Mouse (Mus musculus) hindbrain, postnatal 0 days (tissue): ENCODE data around the gene Bcam. TPM values are rescaled to one million over a fixed set of nuclear protein-coding genes. Genes with fewer than 3 reads are reported as not detected.

Experiments
- ATAC-seq: fragments of 200-750 bp; cut with Nextera tagmentation; 2 replicates; pipeline ENCODE4 v1.8.0; 2017; ENCODE audit warnings: mild to moderate bottlenecking, moderate TSS enrichment, moderate library complexity
- DNase-seq: peaks from one replicate; pipeline ENCODE4 v3.0.0-alpha.2; 2015; ENCODE audit warnings: low spot score
- H3K27ac ChIP-seq: fragments of 300-500 bp; sonication (generic); 2 replicates; pipeline ENCODE4 v1.5.1; 2014; ENCODE audit warnings: mild to moderate bottlenecking
- H3K27me3 ChIP-seq: fragments of 300-500 bp; sonication (generic); 2 replicates; pipeline ENCODE4 v1.6.1; 2014; ENCODE audit warnings: low read length, mixed read lengths; ENCODE audit not compliant: insufficient read depth
- H3K36me3 ChIP-seq: fragments of 300-500 bp; sonication (generic); 2 replicates; pipeline ENCODE4 v1.6.1; 2014; ENCODE audit warnings: low read length, mixed read lengths; ENCODE audit not compliant: insufficient read depth
- H3K4me1 ChIP-seq: fragments of 300-500 bp; sonication (generic); 2 replicates; pipeline ENCODE4 v1.6.1; 2014; ENCODE audit warnings: antibody characterized with exemption, low read length, mixed read lengths; ENCODE audit not compliant: insufficient read depth
- H3K4me2 ChIP-seq: fragments of 300-500 bp; sonication (generic); 2 replicates; pipeline ENCODE4 v1.6.1; 2014; ENCODE audit warnings: low read depth, mild to moderate bottlenecking, low read length, moderate library complexity, mixed read lengths
- H3K4me3 ChIP-seq: fragments of 300-500 bp; sonication (generic); 2 replicates; pipeline ENCODE4 v1.5.1; 2014; ENCODE audit warnings: low read length
- H3K9ac ChIP-seq: fragments of 300-500 bp; sonication (generic); replicated peaks from 2 replicates; pipeline ENCODE4 v1.6.1; 2014; ENCODE audit warnings: mild to moderate bottlenecking, low read length, moderate library complexity, mixed read lengths
- H3K9me3 ChIP-seq: fragments of 300-500 bp; sonication (generic); 2 replicates; pipeline ENCODE4 v1.6.1; 2016; ENCODE audit warnings: low read length, mixed read lengths
- CTCF ChIP-seq: IDR thresholded peaks from 2 replicates; pipeline ENCODE4 v1.5.1; 2016; ENCODE audit warnings: antibody characterized with exemption, control low read depth, low read depth
- WGBS: fragments of 180-500 bp; shearing (Covaris S2); extraction: QIAGEN DNeasy Blood & Tissue Kit; methylation state at CpG from one replicate; pipeline ENCODE4 v1.1.7; 2014; 5-methylcytosine and 5-hydroxymethylcytosine counted together
- polyA plus RNA-seq: library from polyadenylated mRNA; unstranded; fragments of >200 nt; fragmentation: Nextera tagmentation; extraction: Ambion mirVana; gene quantifications from 2 replicates; pipeline ENCODE4 v1.2.1, GENCODE M21; 2015
- total RNA-seq: library from RNA; depleted of rRNA; stranded (reverse); fragments of >200 nt; gene quantifications from 2 replicates; pipeline ENCODE4 v1.2.3, GENCODE M21; 2014

Bcam gene
- total and polyA plus RNA-seq, 2 experiments from 2014 or later, result 29.0 to 50.7 TPM

- ATAC-seq, result no peak
- peaks cover 23% of the 10 kb centered on the region for H3K27me3 ChIP-seq
Measured at GRCm38 (mm10) chr7:19813579-19814122, 42.8 kb upstream of the Bcam start.

GRCm38 (mm10) chr7:19813161-19813560, 42.3 kb upstream of the Bcam start:
- H3K9ac ChIP-seq, result no peak overlapping the region
- 88% methylated on average over 4 of the region's 4 CpGs for WGBS
- H3K4me2 ChIP-seq, result no peak overlapping the region
- peaks cover 25% of the 10 kb centered on the region for H3K27me3 ChIP-seq
- H3K27ac ChIP-seq, result no peak overlapping the region
- H3K4me3 ChIP-seq, result no peak overlapping the region
- DNase-seq (no peak), ATAC-seq (no peak)
- no peaks in the 10 kb centered on the region for H3K36me3 ChIP-seq
- no peaks in the 10 kb centered on the region for H3K9me3 ChIP-seq
- no peaks in the 10 kb centered on the region; the same call in 1 of the 2 replicates for H3K4me1 ChIP-seq
- no peak for TF ChIP-seq CTCF

More at GRCm38 (mm10) chr7:19813579-19814122, 42.8 kb upstream of the Bcam start:
- no peaks in the 10 kb centered on the region for H3K36me3 ChIP-seq
- 88% methylated on average over 6 of the region's 6 CpGs for WGBS
- no peak for TF ChIP-seq CTCF
- no peaks in the 10 kb centered on the region for H3K9me3 ChIP-seq
- DNase-seq, result no peak
- H3K9ac ChIP-seq, result no peak overlapping the region
- no peaks in the 10 kb centered on the region; the same call in 1 of the 2 replicates for H3K4me1 ChIP-seq
- no peak overlapping the region for H3K27ac ChIP-seq
- no peak overlapping the region for H3K4me2 ChIP-seq
- H3K4me3 ChIP-seq, result no peak overlapping the region

GRCm38 (mm10) chr7:19811114-19811513, 40.3 kb upstream of the Bcam start:
- no peak overlapping the region for H3K9ac ChIP-seq
- peak overlapping the region; percentile 49 for H3K4me2 ChIP-seq
- H3K27ac ChIP-seq, result no peak overlapping the region
- no peaks in the 10 kb centered on the region for H3K9me3 ChIP-seq
- ATAC-seq, result peak; percentile 54
- WGBS, result 7% methylated on average over 22 of the region's 22 CpGs
- peak overlapping the region; percentile 14 for H3K4me3 ChIP-seq
- no peak for TF ChIP-seq CTCF
- peak; percentile 23 for DNase-seq
- H3K27me3 ChIP-seq, result peaks cover 16% of the 10 kb centered on the region
- H3K36me3 ChIP-seq, result no peaks in the 10 kb centered on the region
- H3K4me1 ChIP-seq, result no peaks in the 10 kb centered on the region

- Histone ChIP-seq H3K4me1 (no peaks in the 10 kb centered on the region), H3K27ac (no peak overlapping the region), H3K27me3 (peaks cover 16% of the 10 kb centered on the region), H3K4me3 (peak overlapping the region; percentile 15), H3K4me2 (peak overlapping the region; percentile 45), H3K36me3 (no peaks in the 10 kb centered on the region), H3K9ac (peak overlapping the region; percentile 28), H3K9me3 (no peaks in the 10 kb centered on the region)
- no peak for TF ChIP-seq CTCF
- ATAC-seq, result peak; percentile 80
- WGBS, result 4% methylated on average over 27 of the region's 27 CpGs
- DNase-seq, result peak; percentile 53
Measured at GRCm38 (mm10) chr7:19809369-19809768, 38.6 kb upstream of the Bcam start.

GRCm38 (mm10) chr7:19806356-19806969, 35.6 kb upstream of the Bcam start:
- peaks cover 16% of the 10 kb centered on the region for H3K27me3 ChIP-seq
- DNase-seq, result no peak
- no peaks in the 10 kb centered on the region for H3K4me1 ChIP-seq
- H3K4me3 ChIP-seq, result no peak overlapping the region
- WGBS, result 79% methylated on average over 8 of the region's 8 CpGs
- TF ChIP-seq CTCF, result no peak
- no peaks in the 10 kb centered on the region for H3K36me3 ChIP-seq
- H3K9ac ChIP-seq, result no peak overlapping the region
- H3K27ac ChIP-seq, result no peak overlapping the region
- no peaks in the 10 kb centered on the region for H3K9me3 ChIP-seq
- no peak overlapping the region for H3K4me2 ChIP-seq
- no peak for ATAC-seq

- Histone ChIP-seq H3K4me1 (no peaks in the 10 kb centered on the region), H3K4me2 (no peak overlapping the region), H3K4me3 (no peak overlapping the region), H3K9ac (no peak overlapping the region), H3K27me3 (no peaks in the 10 kb centered on the region), H3K36me3 (no peaks in the 10 kb centered on the region), H3K27ac (no peak overlapping the region), H3K9me3 (no peaks in the 10 kb centered on the region)
- TF ChIP-seq CTCF, result peak; percentile 92
- 22% methylated on average over 5 of the region's 7 CpGs for WGBS
- DNase-seq, result peak; percentile 76
- 0 out of 2 replicates have a peak, but pooled peaks have one; percentile 18 for ATAC-seq
Measured at GRCm38 (mm10) chr7:19802995-19803394, 32.2 kb upstream of the Bcam start.

GRCm38 (mm10) chr7:19800764-19801163, 29.9 kb upstream of the Bcam start:
- peaks cover 18% of the 10 kb centered on the region for H3K27me3 ChIP-seq
- no peak overlapping the region for H3K9ac ChIP-seq
- WGBS, result 31% methylated on average over 2 of the region's 2 CpGs
- no peak for ATAC-seq
- no peaks in the 10 kb centered on the region for H3K9me3 ChIP-seq
- no peak overlapping the region for H3K4me2 ChIP-seq
- no peaks in the 10 kb centered on the region for H3K36me3 ChIP-seq
- no peak overlapping the region for H3K27ac ChIP-seq
- no peak overlapping the region for H3K4me3 ChIP-seq
- peak; percentile 59 for DNase-seq
- no peaks in the 10 kb centered on the region for H3K4me1 ChIP-seq
- TF ChIP-seq CTCF, result peak; percentile 75
